Mouse (Mus musculus): ENCODE measurements around the gene Fam196b. TPM values are rescaled to one million over a fixed set of nuclear protein-coding genes. Genes with fewer than 3 reads are reported as not detected.

The Fam196b gene
- polyA plus RNA-seq, 1 experiment: 0.05 TPM

GRCm38 (mm10) chr11:34467056-34467455 lies 152.4 kb downstream of the Fam196b start:
- WGBS: 39% methylated on average over 1 of the region's 1 CpGs
- H3K4me1 ChIP-seq (ENCODE audit: control insufficient read depth, insufficient read depth, insufficient read length, low read length): no peaks in the 10 kb centered on the region
- H3K27me3 ChIP-seq (ENCODE audit: control insufficient read depth, insufficient read depth, low read length): no peaks in the 10 kb centered on the region
- no peaks in the 10 kb centered on the region for H3K36me3 ChIP-seq (ENCODE audit: control insufficient read depth, insufficient read depth, low read length)
- H3K27ac ChIP-seq (ENCODE audit: insufficient read depth, low read depth, low read length): no peak overlapping the region
- H3K4me3 ChIP-seq (ENCODE audit: low read depth, low read length): no peak overlapping the region
- no peak for TF ChIP-seq CTCF (IDR thresholded peaks at IDR 0.05; ENCODE audit: extremely low read depth, insufficient read length, insufficient replicate concordance, low read depth, low read length)
- no peak for TF ChIP-seq POLR2A (IDR thresholded peaks at IDR 0.05; ENCODE audit: low read depth, low read length)

- H3K4me1 ChIP-seq (ENCODE audit: control insufficient read depth, insufficient read depth, insufficient read length, low read length): no peaks in the 10 kb centered on the region
- no peak for TF ChIP-seq CTCF (IDR thresholded peaks at IDR 0.05; ENCODE audit: extremely low read depth, insufficient read length, insufficient replicate concordance, low read depth, low read length)
- no peak for TF ChIP-seq POLR2A (IDR thresholded peaks at IDR 0.05; ENCODE audit: low read depth, low read length)
- whole genome bisulfite sequencing: 72% methylated on average over 3 of the region's 3 CpGs
- H3K27me3 ChIP-seq (ENCODE audit: control insufficient read depth, insufficient read depth, low read length): no peaks in the 10 kb centered on the region
- no peak overlapping the region for H3K27ac ChIP-seq (ENCODE audit: insufficient read depth, low read depth, low read length)
- H3K4me3 ChIP-seq (ENCODE audit: low read depth, low read length): no peak overlapping the region
- no peaks in the 10 kb centered on the region for H3K36me3 ChIP-seq (ENCODE audit: control insufficient read depth, insufficient read depth, low read length)
Observed at GRCm38 (mm10) chr11:34468571-34468970, 153.9 kb downstream of the Fam196b start.

- no peak for TF ChIP-seq POLR2A (IDR thresholded peaks at IDR 0.05; ENCODE audit: low read depth, low read length)
- TF ChIP-seq CTCF (IDR thresholded peaks at IDR 0.05; ENCODE audit: extremely low read depth, insufficient read length, insufficient replicate concordance, low read depth, low read length): no peak
- Histone ChIP-seq H3K4me1 (ENCODE audit: control insufficient read depth, insufficient read depth, insufficient read length, low read length) (no peaks in the 10 kb centered on the region), H3K27ac (ENCODE audit: insufficient read depth, low read depth, low read length) (no peak overlapping the region), H3K36me3 (ENCODE audit: control insufficient read depth, insufficient read depth, low read length) (no peaks in the 10 kb centered on the region), H3K4me3 (ENCODE audit: low read depth, low read length) (no peak overlapping the region), H3K27me3 (ENCODE audit: control insufficient read depth, insufficient read depth, low read length) (no peaks in the 10 kb centered on the region)
- WGBS: 49% methylated on average over 2 of the region's 2 CpGs
Observed at GRCm38 (mm10) chr11:34469792-34470191, 155.2 kb downstream of the Fam196b start.

Other genes with a start within 250 kb of the Fam196b start
- not detected in 2 replicates for gene 4930469K13Rik, start 216.3 kb upstream of the Fam196b start, polyA plus RNA-seq (2012; rRNA removed)
- not detected in 2 replicates for gene Foxi1, start 106.7 kb upstream of the Fam196b start, polyA plus RNA-seq (2012; rRNA removed)